Mouse (Mus musculus) stomach, postnatal 0 days (tissue): Measurements from ENCODE around the gene Igfals.

Source experiments
- CTCF ChIP-seq: IDR thresholded peaks from 2 replicates; pipeline ENCODE4 v1.5.1; 2016; ENCODE audit warnings: antibody characterized with exemption, low read depth, mild to moderate bottlenecking, moderate library complexity
- EP300 ChIP-seq: optimal IDR thresholded peaks from 2 replicates; pipeline ENCODE3; 2016; ENCODE audit warnings: antibody characterized with exemption

DNA sequence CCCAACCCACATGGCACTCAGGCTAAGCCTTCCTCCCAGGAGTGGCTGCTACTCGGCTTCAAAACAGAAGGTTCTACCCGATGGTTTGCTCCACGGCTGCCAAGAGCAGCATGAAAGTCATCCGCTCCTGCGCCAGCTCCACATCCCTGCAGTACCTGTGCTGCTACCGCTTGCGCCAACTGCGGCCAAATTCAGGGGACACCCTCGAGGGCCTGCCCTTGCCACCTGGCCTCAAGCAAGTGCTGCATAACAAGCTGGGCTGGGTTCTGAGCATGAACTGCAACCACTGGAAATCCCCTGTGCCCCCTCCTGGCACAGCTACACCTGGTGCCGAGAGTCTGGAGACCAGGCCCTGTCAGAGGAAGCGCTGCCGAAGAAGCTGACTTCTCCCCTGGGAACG, 25.5 kb downstream of the Igfals start:
- TF ChIP-seq EP300 (no peak), CTCF (no peak)
